Mouse (Mus musculus): Measurements from ENCODE around the gene Coro2a.

GRCm38 (mm10) chr4:46625101-46625500, 23.1 kb upstream of the Coro2a start:
- TF ChIP-seq CTCF (IDR thresholded peaks at IDR 0.05; ENCODE audit: extremely low read depth, insufficient read depth, insufficient read length, insufficient replicate concordance) = no peak
- TF ChIP-seq POLR2A (IDR thresholded peaks at IDR 0.05; ENCODE audit: low read depth, low read length) = no peak
